Mouse (Mus musculus) G1E-ER4 (cell line): ENCODE data around the gene Krtap1-4. TPM values are rescaled to one million over a fixed set of nuclear protein-coding genes. Genes with fewer than 3 reads are reported as not detected.

Experiments
- GATA1 ChIP-seq: IDR thresholded peaks from one replicate; pipeline ENCODE4 v1.8.0; 2012; ENCODE audit warnings: low read length, inconsistent platforms
- polyA plus RNA-seq: library from polyadenylated mRNA; stranded (reverse); fragments of >175 nt; gene quantifications from 2 replicates; pipeline ENCODE4 v1.2.3, GENCODE M21; 2012

Gene Krtap1-4
- polyA plus RNA-seq, 1 experiment: not detected

- no peak for TF ChIP-seq GATA1
Measured at GRCm38 (mm10) chr11:99562580-99562979, 20.9 kb downstream of the Krtap1-4 start.

- TF ChIP-seq GATA1: no peak
Measured at GRCm38 (mm10) chr11:99559366-99559765, 24.1 kb downstream of the Krtap1-4 start, which contains the start of gene Gm11939. Gene Gm11939, minus strand, starts transcription at chr11:99559466.

GRCm38 (mm10) chr11:99557976-99558745 is 25.3 kb downstream of the Krtap1-4 start:
- no peak for TF ChIP-seq GATA1

- no peak for TF ChIP-seq GATA1
Measured at GRCm38 (mm10) chr11:99556753-99557152, 26.7 kb downstream of the Krtap1-4 start, which contains the start of gene Krtap3-2. Gene Krtap3-2, minus strand, starts transcription at chr11:99556853.

- no peak for TF ChIP-seq GATA1
Measured at GRCm38 (mm10) chr11:99556195-99556594, 27.3 kb downstream of the Krtap1-4 start.

GRCm38 (mm10) chr11:99550765-99551164 is 32.7 kb downstream of the Krtap1-4 start, which contains the start of gene Krtap3-3:
Gene Krtap3-3, minus strand, starts transcription at chr11:99550865.
- no peak for TF ChIP-seq GATA1

GRCm38 (mm10) chr11:99547892-99548291 is 35.6 kb downstream of the Krtap1-4 start:
- no peak for TF ChIP-seq GATA1

GRCm38 (mm10) chr11:99539721-99540120 is 43.7 kb downstream of the Krtap1-4 start:
- TF ChIP-seq GATA1: no peak

Other genes with a start within 250 kb of the Krtap1-4 start
- not detected in 2 replicates for gene Krt26, start 245.7 kb downstream of the Krtap1-4 start, polyA plus RNA-seq
- not detected in 2 replicates for gene Krt27, start 232.6 kb downstream of the Krtap1-4 start, polyA plus RNA-seq
- not detected in 2 replicates for gene Krt28, start 208.8 kb downstream of the Krtap1-4 start, polyA plus RNA-seq
- 7.4 and 9.6 TPM in 2 replicates for gene Krt10, start 194.3 kb downstream of the Krtap1-4 start, polyA plus RNA-seq
- 0.03 TPM in 1 of 2 replicates, not detected in the other for gene Krt12, start 161.4 kb downstream of the Krtap1-4 start, polyA plus RNA-seq
- gene Krt20, start 145.5 kb downstream of the Krtap1-4 start, polyA plus RNA-seq: not detected in 2 replicates
- not detected in 2 replicates for gene Krt23, start 90.5 kb downstream of the Krtap1-4 start, polyA plus RNA-seq
- gene Krt39, start 62.3 kb downstream of the Krtap1-4 start, polyA plus RNA-seq: not detected in 2 replicates
- gene Krt40, start 40.5 kb downstream of the Krtap1-4 start, polyA plus RNA-seq: not detected in 2 replicates
- not detected in 2 replicates for gene Krtap3-3, start 32.8 kb downstream of the Krtap1-4 start, polyA plus RNA-seq
- not detected in 2 replicates for gene Krtap3-2, start 26.8 kb downstream of the Krtap1-4 start, polyA plus RNA-seq
- not detected in 2 replicates for gene Gm11939, start 24.2 kb downstream of the Krtap1-4 start, polyA plus RNA-seq
- not detected in 2 replicates for gene Krtap3-1, start 17.0 kb downstream of the Krtap1-4 start, polyA plus RNA-seq
- gene Krtap1-5, start 2.6 kb downstream of the Krtap1-4 start, polyA plus RNA-seq: not detected in 2 replicates
- not detected in 2 replicates for gene Krtap1-3, start 7.7 kb upstream of the Krtap1-4 start, polyA plus RNA-seq
- not detected in 2 replicates for gene Krtap9-3, start 14.5 kb upstream of the Krtap1-4 start, polyA plus RNA-seq
- gene Gm11938, start 19.7 kb upstream of the Krtap1-4 start, polyA plus RNA-seq: not detected in 2 replicates
- not detected in 2 replicates for gene Gm11937, start 26.5 kb upstream of the Krtap1-4 start, polyA plus RNA-seq
- not detected in 2 replicates for gene Krtap2-4, start 31.2 kb upstream of the Krtap1-4 start, polyA plus RNA-seq
- not detected in 2 replicates for gene Gm11562, start 36.8 kb upstream of the Krtap1-4 start, polyA plus RNA-seq
- not detected in 2 replicates for gene Krtap4-1, start 44.6 kb upstream of the Krtap1-4 start, polyA plus RNA-seq
- gene Krtap4-2, start 51.4 kb upstream of the Krtap1-4 start, polyA plus RNA-seq: not detected in 2 replicates
- gene Krtap4-7, start 60.4 kb upstream of the Krtap1-4 start, polyA plus RNA-seq: not detected in 2 replicates
- not detected in 2 replicates for gene Gm11555, start 66.6 kb upstream of the Krtap1-4 start, polyA plus RNA-seq
- not detected in 2 replicates for gene Gm11563, start 75.3 kb upstream of the Krtap1-4 start, polyA plus RNA-seq
- gene Krtap4-6, start 82.3 kb upstream of the Krtap1-4 start, polyA plus RNA-seq: not detected in 2 replicates
- gene Gm14190, start 107.1 kb upstream of the Krtap1-4 start, polyA plus RNA-seq: not detected in 2 replicates
- gene Gm14180, start 150.6 kb upstream of the Krtap1-4 start, polyA plus RNA-seq: not detected in 2 replicates
- gene Gm11595, start 189.3 kb upstream of the Krtap1-4 start, polyA plus RNA-seq: not detected in 2 replicates
- not detected in 2 replicates for gene Krtap4-8, start 197.1 kb upstream of the Krtap1-4 start, polyA plus RNA-seq
- not detected in 2 replicates for gene Krtap4-9, start 201.5 kb upstream of the Krtap1-4 start, polyA plus RNA-seq
- gene Gm11596, start 209.8 kb upstream of the Krtap1-4 start, polyA plus RNA-seq: not detected in 2 replicates
- gene Gm11569, start 215.3 kb upstream of the Krtap1-4 start, polyA plus RNA-seq: not detected in 2 replicates
- gene Gm11554, start 220.8 kb upstream of the Krtap1-4 start, polyA plus RNA-seq: not detected in 2 replicates
- gene Krtap4-13, start 226.2 kb upstream of the Krtap1-4 start, polyA plus RNA-seq: not detected in 2 replicates
- not detected in 2 replicates for gene Gm11564, start 232.0 kb upstream of the Krtap1-4 start, polyA plus RNA-seq